Mouse (Mus musculus): ENCODE data around the gene Rsf1.

DNA sequence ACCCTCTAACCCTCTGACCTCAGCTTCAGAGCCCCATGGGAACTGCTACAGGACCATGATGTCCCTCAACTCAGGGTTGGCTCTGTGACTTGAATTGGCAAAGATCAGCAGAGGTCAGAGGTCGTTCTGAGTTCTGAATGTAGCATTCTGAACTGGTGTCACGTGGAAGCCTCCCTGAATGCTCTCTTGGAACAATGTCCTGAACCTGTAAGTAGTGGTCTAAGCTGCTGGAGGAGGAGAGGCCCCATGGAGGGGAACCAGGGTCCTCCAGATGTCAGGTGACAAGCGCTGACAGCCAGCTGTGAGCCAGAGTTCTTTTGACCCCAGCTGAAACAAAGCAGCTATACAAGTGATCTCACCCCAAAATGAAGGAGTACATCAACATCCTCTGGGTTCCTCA is 150.7 kb downstream of the Rsf1 start:
- TF ChIP-seq POLR2AphosphoS2 (IDR thresholded peaks at IDR 0.05; ENCODE audit: low read depth, low read length) (no peak), EP300 (IDR thresholded peaks at IDR 0.05; ENCODE audit: low read length) (no peak), RCOR1 (conservative IDR thresholded peaks at IDR 0.05; ENCODE audit: low read depth, low read length) (no peak), CTCF (conservative IDR thresholded peaks at IDR 0.05 in 1 of 2, IDR thresholded peaks at IDR 0.05 in 1 of 2; ENCODE audit: low read depth in 2 of 2, low read length in 2 of 2) (no peak), KAT2A (IDR thresholded peaks at IDR 0.05; ENCODE audit: insufficient replicate concordance, low read length) (no peak), ZMIZ1 (IDR thresholded peaks at IDR 0.05; ENCODE audit: low read depth, low read length) (no peak)
